Mouse (Mus musculus): Measurements from ENCODE around the gene Hao1. TPM values are rescaled to one million over a fixed set of nuclear protein-coding genes. Genes with fewer than 3 reads are reported as not detected.

Gene Hao1
- polyA plus RNA-seq, 1 experiment from 2014 or later: 0.07 TPM

DNA sequence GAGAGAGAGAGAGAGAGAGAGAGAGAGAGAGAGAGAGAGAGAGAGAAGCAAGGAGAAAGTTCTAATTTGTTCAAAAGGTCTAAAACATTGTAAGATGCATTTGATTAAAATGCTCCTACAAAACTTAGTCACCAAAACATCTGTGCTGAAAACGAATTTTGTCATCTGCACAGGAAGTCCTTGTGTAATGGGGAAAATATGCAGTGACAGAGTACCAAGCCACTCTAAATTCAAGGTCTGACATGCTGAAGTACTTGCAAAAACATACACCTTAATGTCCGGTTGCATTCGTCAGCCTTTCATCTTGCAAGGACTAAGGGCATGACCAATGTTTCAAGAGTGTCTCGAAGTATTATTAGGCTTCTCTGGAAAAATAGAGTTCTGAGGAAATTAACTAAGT lies 15.7 kb downstream of the Hao1 start:
- H3K36me3 ChIP-seq (ENCODE audit: insufficient read depth, low read length): no peaks in the 10 kb centered on the region
- H3K27ac ChIP-seq (ENCODE audit: low read length): no peak overlapping the region
- H3K4me1 ChIP-seq (ENCODE audit: insufficient read depth, low read length): no peaks in the 10 kb centered on the region
- no peak overlapping the region for H3K4me2 ChIP-seq (replicated peaks; ENCODE audit: low read depth, low read length)
- ATAC-seq (ENCODE audit: low FRiP score, low TSS enrichment): no peak
- no peaks in the 10 kb centered on the region for H3K9me3 ChIP-seq (ENCODE audit: low read length)
- no peaks in the 10 kb centered on the region for H3K27me3 ChIP-seq (ENCODE audit: insufficient read depth, low read length)
- WGBS: 50% methylated on average over 4 of the region's 4 CpGs
- H3K4me3 ChIP-seq (ENCODE audit: low read length): no peak overlapping the region
- no peak overlapping the region for H3K9ac ChIP-seq (replicated peaks; ENCODE audit: low read length)

DNA sequence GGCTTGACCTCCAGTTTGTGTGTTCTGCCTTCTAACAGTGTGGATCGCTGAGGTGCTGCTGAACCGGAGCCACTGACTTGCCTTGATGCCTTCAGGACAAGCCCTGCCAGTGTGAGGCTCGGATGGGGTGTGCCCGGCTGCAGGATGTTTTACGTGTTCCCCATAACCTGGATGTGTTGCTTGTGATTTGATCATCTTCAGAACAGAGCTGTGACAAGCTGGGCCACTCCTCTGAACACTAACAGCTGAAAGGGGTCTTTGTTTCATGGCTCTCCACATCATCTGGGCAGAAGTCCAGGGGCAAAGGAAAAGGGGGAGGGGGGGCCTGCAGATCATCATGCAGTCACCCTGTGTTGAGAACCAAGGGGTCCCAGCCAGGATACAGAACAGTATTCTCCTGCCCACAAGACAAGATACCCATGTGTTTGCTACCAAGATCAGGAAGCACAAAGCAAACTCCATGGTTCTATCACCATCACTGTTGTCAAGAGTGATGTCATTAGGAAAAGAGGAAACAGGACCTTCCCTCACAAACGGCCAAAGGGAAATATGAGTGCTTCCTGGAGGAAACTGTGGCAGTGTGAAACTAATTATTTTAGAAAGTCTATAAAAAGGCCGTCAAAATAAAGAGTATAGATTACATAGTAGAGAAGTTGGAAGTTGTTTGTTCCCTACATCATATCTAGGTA lies 25.9 kb downstream of the Hao1 start:
- Histone ChIP-seq H3K4me3 (ENCODE audit: low read length) (no peak overlapping the region), H3K36me3 (ENCODE audit: insufficient read depth, low read length) (no peaks in the 10 kb centered on the region), H3K27ac (ENCODE audit: low read length) (peak overlapping the region; percentile 62; the same call in 1 of the 2 replicates), H3K9ac (replicated peaks; ENCODE audit: low read length) (peak overlapping the region; percentile 19; the same call in 1 of the 2 replicates), H3K4me1 (ENCODE audit: insufficient read depth, low read length) (peaks cover 10% of the 10 kb centered on the region; the same call in 1 of the 2 replicates), H3K4me2 (replicated peaks; ENCODE audit: low read depth, low read length) (peak overlapping the region; percentile 39), H3K27me3 (ENCODE audit: insufficient read depth, low read length) (no peaks in the 10 kb centered on the region), H3K9me3 (ENCODE audit: low read length) (no peaks in the 10 kb centered on the region)
- ATAC-seq (ENCODE audit: low FRiP score, low TSS enrichment): peak; percentile 57
- WGBS: 40% methylated on average over 7 of the region's 7 CpGs

DNA sequence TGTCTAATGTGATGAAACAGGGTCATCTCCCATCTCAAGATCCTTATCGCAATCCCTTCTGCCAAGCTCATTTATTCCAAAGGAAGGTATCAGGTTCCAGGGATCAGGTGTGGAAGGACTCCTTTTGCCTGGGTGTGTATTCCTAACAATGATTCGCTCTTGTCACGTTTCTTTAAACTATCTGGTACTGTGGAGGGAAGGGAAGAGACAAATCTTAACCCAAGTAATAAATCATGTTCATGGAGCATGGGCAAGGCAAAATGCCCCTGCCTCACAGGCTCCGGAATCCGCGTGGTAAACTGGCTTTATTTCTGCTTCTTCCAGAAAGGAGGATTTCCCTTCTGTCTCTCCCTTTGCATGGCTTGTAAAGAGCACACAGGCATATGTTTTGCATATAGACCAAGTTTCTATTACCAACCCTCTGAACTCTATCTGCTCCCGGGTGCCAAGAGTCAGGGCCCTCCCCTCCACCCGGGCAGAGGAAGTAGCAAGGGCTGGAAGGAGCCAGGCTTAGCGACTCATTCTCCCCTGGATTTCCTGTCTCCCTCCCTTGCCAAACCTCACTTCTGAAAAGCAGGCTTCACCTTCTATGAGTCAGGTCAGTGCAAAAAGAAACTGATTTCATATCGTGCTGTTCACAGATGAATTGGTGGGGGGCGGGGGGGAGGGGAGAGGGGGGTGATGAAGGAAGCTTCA lies 26.6 kb downstream of the Hao1 start:
- peak overlapping the region; percentile 62 for H3K27ac ChIP-seq (ENCODE audit: low read length)
- peak overlapping the region; percentile 39 for H3K4me2 ChIP-seq (replicated peaks; ENCODE audit: low read depth, low read length)
- H3K4me3 ChIP-seq (ENCODE audit: low read length): no peak overlapping the region; the same call in 1 of the 2 replicates
- no peaks in the 10 kb centered on the region for H3K9me3 ChIP-seq (ENCODE audit: low read length)
- no peaks in the 10 kb centered on the region for H3K27me3 ChIP-seq (ENCODE audit: insufficient read depth, low read length)
- peak; percentile 83 for ATAC-seq (ENCODE audit: low FRiP score, low TSS enrichment)
- peaks cover 10% of the 10 kb centered on the region; the same call in 1 of the 2 replicates for H3K4me1 ChIP-seq (ENCODE audit: insufficient read depth, low read length)
- 24% methylated on average over 11 of the region's 11 CpGs for WGBS
- no peaks in the 10 kb centered on the region for H3K36me3 ChIP-seq (ENCODE audit: insufficient read depth, low read length)
- H3K9ac ChIP-seq (replicated peaks; ENCODE audit: low read length): peak overlapping the region; percentile 19; the same call in 1 of the 2 replicates

DNA sequence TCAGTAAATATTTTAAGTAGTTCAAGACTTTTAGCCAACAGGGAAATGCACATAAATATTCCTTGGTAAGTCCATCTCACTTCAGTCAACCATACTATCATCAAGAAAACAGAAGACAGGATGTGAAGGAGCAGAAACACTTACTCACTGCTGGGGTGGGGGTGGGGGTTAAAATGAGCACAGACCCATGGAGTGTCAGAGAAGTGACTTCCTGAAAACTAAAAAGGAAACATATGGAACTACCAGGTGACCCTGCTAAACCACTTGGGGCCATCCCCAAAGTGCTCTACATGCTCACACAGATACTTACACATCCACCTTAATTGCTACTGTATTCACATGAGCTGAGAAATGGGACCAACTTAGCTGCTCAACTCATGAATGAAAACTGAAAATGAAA lies 36.1 kb downstream of the Hao1 start:
- H3K4me1 ChIP-seq (ENCODE audit: insufficient read depth, low read length): no peaks in the 10 kb centered on the region
- H3K4me2 ChIP-seq (replicated peaks; ENCODE audit: low read depth, low read length): no peak overlapping the region
- no peak overlapping the region for H3K4me3 ChIP-seq (ENCODE audit: low read length)
- H3K9ac ChIP-seq (replicated peaks; ENCODE audit: low read length): no peak overlapping the region
- H3K27me3 ChIP-seq (ENCODE audit: insufficient read depth, low read length): no peaks in the 10 kb centered on the region
- no peaks in the 10 kb centered on the region for H3K36me3 ChIP-seq (ENCODE audit: insufficient read depth, low read length)
- no peak overlapping the region for H3K27ac ChIP-seq (ENCODE audit: low read length)
- ATAC-seq (ENCODE audit: low FRiP score, low TSS enrichment): no peak
- H3K9me3 ChIP-seq (ENCODE audit: low read length): no peaks in the 10 kb centered on the region

DNA sequence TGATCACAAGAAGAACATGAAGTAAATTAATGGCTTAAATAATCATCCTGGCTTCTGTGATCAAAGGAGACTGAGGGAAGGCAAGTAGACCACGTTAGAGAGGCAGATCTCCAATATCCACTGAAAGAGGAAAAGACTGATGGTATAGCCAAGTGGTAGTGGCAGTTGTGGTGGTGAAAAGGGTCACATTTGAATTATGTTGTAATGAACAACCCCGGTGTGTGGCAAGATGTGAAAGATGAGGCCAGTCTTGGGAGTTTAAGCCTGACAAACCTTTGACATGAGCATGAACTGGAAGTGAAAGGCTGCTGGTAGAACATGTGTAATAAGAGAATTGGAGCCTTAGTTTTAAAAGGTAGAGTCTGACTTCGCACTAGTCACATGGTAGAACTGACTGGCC lies 54.4 kb downstream of the Hao1 start:
- Histone ChIP-seq H3K9ac (replicated peaks; ENCODE audit: low read length) (no peak overlapping the region), H3K27ac (ENCODE audit: low read length) (no peak overlapping the region), H3K36me3 (ENCODE audit: insufficient read depth, low read length) (no peaks in the 10 kb centered on the region), H3K4me3 (ENCODE audit: low read length) (no peak overlapping the region), H3K4me2 (replicated peaks; ENCODE audit: low read depth, low read length) (no peak overlapping the region), H3K9me3 (ENCODE audit: low read length) (no peaks in the 10 kb centered on the region), H3K4me1 (ENCODE audit: insufficient read depth, low read length) (no peaks in the 10 kb centered on the region), H3K27me3 (ENCODE audit: insufficient read depth, low read length) (no peaks in the 10 kb centered on the region)
- ATAC-seq (ENCODE audit: low FRiP score, low TSS enrichment): no peak
- 76% methylated on average over 3 of the region's 3 CpGs for WGBS

DNA sequence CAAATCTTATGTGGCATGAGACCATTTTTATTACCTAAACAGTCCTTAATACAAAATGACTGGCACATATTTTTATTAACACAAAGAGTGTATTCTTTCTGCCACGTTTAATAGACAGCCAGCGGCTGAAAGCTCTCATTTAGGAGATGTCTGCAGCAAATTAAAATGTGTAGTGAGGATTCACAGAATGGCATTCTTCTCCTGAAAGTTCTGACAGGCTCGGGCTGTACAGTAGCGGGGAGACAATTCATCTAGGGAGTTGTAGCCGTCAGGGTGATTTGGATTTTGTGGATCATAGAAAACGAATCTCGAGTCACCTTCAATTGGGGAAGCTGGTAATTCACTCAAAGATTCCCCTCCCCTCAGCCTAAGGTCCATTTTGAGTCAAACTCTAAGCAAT lies 55.7 kb downstream of the Hao1 start:
- no peak for ATAC-seq (ENCODE audit: low FRiP score, low TSS enrichment)
- no peaks in the 10 kb centered on the region for H3K9me3 ChIP-seq (ENCODE audit: low read length)
- no peak overlapping the region for H3K4me3 ChIP-seq (ENCODE audit: low read length)
- no peaks in the 10 kb centered on the region for H3K36me3 ChIP-seq (ENCODE audit: insufficient read depth, low read length)
- 76% methylated on average over 7 of the region's 7 CpGs for WGBS
- H3K4me1 ChIP-seq (ENCODE audit: insufficient read depth, low read length): no peaks in the 10 kb centered on the region
- H3K27me3 ChIP-seq (ENCODE audit: insufficient read depth, low read length): no peaks in the 10 kb centered on the region
- H3K4me2 ChIP-seq (replicated peaks; ENCODE audit: low read depth, low read length): no peak overlapping the region
- no peak overlapping the region for H3K27ac ChIP-seq (ENCODE audit: low read length)
- no peak overlapping the region for H3K9ac ChIP-seq (replicated peaks; ENCODE audit: low read length)

DNA sequence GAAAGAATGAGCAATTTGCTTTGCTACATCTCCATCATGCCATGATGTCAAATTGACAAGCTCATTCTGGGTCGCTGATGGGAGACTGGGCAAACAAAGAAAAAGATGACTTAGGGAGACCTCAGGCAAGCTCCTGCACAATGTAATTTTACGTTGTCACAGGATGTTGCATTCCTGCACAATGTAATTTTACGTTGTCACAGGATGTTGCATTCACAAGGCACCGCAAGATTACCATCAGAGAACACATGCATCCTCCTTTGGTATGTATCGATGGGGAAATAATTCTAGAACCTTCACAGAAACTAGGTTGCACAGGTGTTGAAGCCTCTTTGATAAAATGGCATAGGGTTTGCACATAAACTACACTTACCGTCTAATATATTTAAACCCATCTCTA lies 65.5 kb downstream of the Hao1 start:
- no peak overlapping the region for H3K27ac ChIP-seq (ENCODE audit: low read length)
- no peak overlapping the region for H3K4me2 ChIP-seq (replicated peaks; ENCODE audit: low read depth, low read length)
- H3K4me1 ChIP-seq (ENCODE audit: insufficient read depth, low read length): no peaks in the 10 kb centered on the region
- ATAC-seq (ENCODE audit: low FRiP score, low TSS enrichment): no peak
- H3K9ac ChIP-seq (replicated peaks; ENCODE audit: low read length): no peak overlapping the region
- 85% methylated on average over 6 of the region's 6 CpGs for WGBS
- H3K4me3 ChIP-seq (ENCODE audit: low read length): no peak overlapping the region
- no peaks in the 10 kb centered on the region for H3K27me3 ChIP-seq (ENCODE audit: insufficient read depth, low read length)
- no peaks in the 10 kb centered on the region for H3K9me3 ChIP-seq (ENCODE audit: low read length)
- H3K36me3 ChIP-seq (ENCODE audit: insufficient read depth, low read length): no peaks in the 10 kb centered on the region

DNA sequence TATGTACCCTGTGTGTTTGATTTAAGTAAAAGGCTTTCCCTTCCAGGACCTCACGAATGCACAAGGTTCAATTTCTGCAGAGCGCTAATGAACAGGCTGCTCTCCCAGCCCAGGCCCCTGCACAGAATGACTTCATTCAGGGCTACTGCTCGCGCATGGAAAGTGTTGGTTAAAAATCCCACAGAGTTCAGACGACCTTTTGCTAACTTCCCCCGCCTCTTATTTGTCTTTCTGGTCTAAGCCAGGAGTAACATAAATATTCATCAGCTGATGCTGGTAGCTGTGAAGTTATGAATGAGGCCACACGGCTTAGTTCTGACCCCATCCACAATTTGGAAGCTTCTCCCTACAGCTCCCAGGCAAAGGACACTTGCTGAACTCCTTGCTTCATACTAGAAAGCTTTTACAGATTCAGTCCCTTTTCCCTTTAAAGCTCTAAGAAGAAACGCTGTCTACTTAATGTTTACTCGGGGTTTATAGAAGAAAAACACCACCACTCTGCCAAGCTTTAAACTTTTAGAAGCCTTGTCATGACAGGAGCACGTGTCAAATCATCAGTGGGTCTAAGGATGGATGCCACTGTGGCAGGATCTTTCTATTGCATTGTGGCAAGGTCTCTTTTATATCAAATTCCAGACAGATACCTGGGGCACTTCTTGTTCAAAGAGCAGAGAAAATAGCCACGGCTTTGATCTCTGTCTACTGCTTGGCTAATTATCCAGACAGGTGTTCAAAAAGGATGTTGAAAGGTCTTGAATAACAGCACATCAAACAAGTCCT lies 67.9 kb downstream of the Hao1 start:
- peak; percentile 69; the same call in 1 of the 2 replicates for ATAC-seq (ENCODE audit: low FRiP score, low TSS enrichment)
- H3K36me3 ChIP-seq (ENCODE audit: insufficient read depth, low read length): no peaks in the 10 kb centered on the region
- no peak overlapping the region for H3K9ac ChIP-seq (replicated peaks; ENCODE audit: low read length)
- H3K27me3 ChIP-seq (ENCODE audit: insufficient read depth, low read length): no peaks in the 10 kb centered on the region
- no peaks in the 10 kb centered on the region for H3K4me1 ChIP-seq (ENCODE audit: insufficient read depth, low read length)
- H3K27ac ChIP-seq (ENCODE audit: low read length): no peak overlapping the region
- no peaks in the 10 kb centered on the region for H3K9me3 ChIP-seq (ENCODE audit: low read length)
- WGBS: 39% methylated on average over 11 of the region's 11 CpGs
- no peak overlapping the region for H3K4me2 ChIP-seq (replicated peaks; ENCODE audit: low read depth, low read length)
- H3K4me3 ChIP-seq (ENCODE audit: low read length): no peak overlapping the region

DNA sequence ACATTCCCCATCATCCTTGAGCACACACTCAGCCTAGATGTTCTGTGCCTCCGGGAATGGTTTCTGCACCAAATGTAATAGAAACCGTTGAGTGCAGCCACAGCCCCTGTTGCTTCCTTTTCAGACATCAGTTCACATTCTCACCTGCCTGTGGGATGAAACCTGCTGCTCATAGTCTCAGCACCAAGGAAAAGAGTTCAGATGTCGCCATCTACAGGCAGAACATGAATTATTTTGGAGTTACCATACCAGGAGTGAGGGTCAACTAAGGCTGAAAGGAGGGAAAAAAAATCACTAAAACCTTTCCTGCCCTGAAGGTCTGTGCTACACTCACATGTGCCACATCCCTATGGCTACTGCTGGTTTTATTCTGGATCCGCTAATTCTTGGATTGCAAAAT lies 71.5 kb downstream of the Hao1 start:
- no peak overlapping the region for H3K4me3 ChIP-seq (ENCODE audit: low read length)
- H3K4me1 ChIP-seq (ENCODE audit: insufficient read depth, low read length): no peaks in the 10 kb centered on the region
- ATAC-seq (ENCODE audit: low FRiP score, low TSS enrichment): 0 out of 2 replicates have a peak, but pooled peaks have one; percentile 12
- no peak overlapping the region for H3K27ac ChIP-seq (ENCODE audit: low read length)
- no peaks in the 10 kb centered on the region for H3K9me3 ChIP-seq (ENCODE audit: low read length)
- H3K27me3 ChIP-seq (ENCODE audit: insufficient read depth, low read length): no peaks in the 10 kb centered on the region
- H3K4me2 ChIP-seq (replicated peaks; ENCODE audit: low read depth, low read length): no peak overlapping the region
- no peaks in the 10 kb centered on the region for H3K36me3 ChIP-seq (ENCODE audit: insufficient read depth, low read length)
- H3K9ac ChIP-seq (replicated peaks; ENCODE audit: low read length): no peak overlapping the region
- WGBS: 27% methylated on average over 4 of the region's 4 CpGs
